In genomic region chr9:43246738-43247180, GRCm38 (mm10) we compare ENCODE assay signal across 14 mouse cellular contexts. TPM values are rescaled to one million over a fixed set of nuclear protein-coding genes. Genes with fewer than 3 reads are reported as not detected.
DNase-seq lines count a peak whose midpoint lies in the region; ATAC-seq lines count a peak whose summit lies in the region.
"Had no signal": no experiment of that assay in that cellular context is flagged by ENCODE, and none has a peak within 500 bp of the region (broad histone marks: within the 10 kb centered on the region; RNA-seq: fewer than 3 reads in every experiment).

No protein-coding gene starts in this region.

- no peak overlapping the region for H3K9ac ChIP-seq in forebrain, embryonic 12.5 days
- no peak overlapping the region for H3K9ac ChIP-seq in lung, embryonic 15.5 days

- no peak overlapping the region for H3K4me3 ChIP-seq in forebrain, embryonic 10.5 days
- H3K4me3 ChIP-seq in forebrain, embryonic 12.5 days (replicated peaks), result no peak overlapping the region
- H3K4me3 ChIP-seq in lung, embryonic 15.5 days, result no peak overlapping the region

- DNase-seq in forebrain, embryonic 10.5 days (ENCODE audit: extremely low spot score, low spot score), result no peak
- DNase-seq in lung, postnatal 14 days, result no peak
- peak; percentile 74 for DNase-seq in liver
- no peak for DNase-seq in spleen, postnatal 36 days (ENCODE audit: low spot score in 2 of 2)
- DNase-seq: cerebellum, adult 9-10 months; gastrocnemius, postnatal 36 days; thymus, postnatal 4 days had no signal

- H3K4me2 ChIP-seq in forebrain, embryonic 12.5 days, result no peak overlapping the region
- H3K4me2 ChIP-seq in lung, embryonic 15.5 days, result 0 out of 2 replicates have a peak overlapping the region, but pooled peaks have one; percentile 24

- whole genome bisulfite sequencing in forebrain, embryonic 10.5 days, result 51% methylated on average over 10 of the region's 10 CpGs
- 60% methylated on average over 10 of the region's 10 CpGs for WGBS in forebrain, embryonic 12.5 days
- WGBS in lung, embryonic 15.5 days, result 7% methylated on average over 10 of the region's 10 CpGs

- H3K27ac ChIP-seq in forebrain, embryonic 10.5 days, result 0 out of 2 replicates have a peak overlapping the region, but pooled peaks have one; percentile 40
- no peak overlapping the region for H3K27ac ChIP-seq in forebrain, embryonic 12.5 days
- no peak overlapping the region for H3K27ac ChIP-seq in lung, embryonic 15.5 days

- 0 out of 2 replicates have a peak, but pooled peaks cover 3% of the 10 kb centered on the region for H3K27me3 ChIP-seq in forebrain, embryonic 10.5 days (ENCODE audit: poor library complexity, severe bottlenecking)
- H3K27me3 ChIP-seq in forebrain, embryonic 12.5 days, result no peaks in the 10 kb centered on the region
- no peaks in the 10 kb centered on the region for H3K27me3 ChIP-seq in lung, embryonic 15.5 days
- H3K27me3 ChIP-seq: Patski had no signal

- no peak for ATAC-seq in forebrain, embryonic 12.5 days (ENCODE audit: low FRiP score)
- peak; percentile 39; the same call in 1 of the 2 replicates for ATAC-seq in lung, embryonic 15.5 days (ENCODE audit: borderline replicate concordance, extremely low read depth, low FRiP score, low TSS enrichment)
- no peak for ATAC-seq in frontal cortex, adult (ENCODE audit: low TSS enrichment)
- no peak for ATAC-seq in monocyte, adult 5-6 weeks (replicated peaks; ENCODE audit: insufficient number of reproducible peaks, low FRiP score, low TSS enrichment, poor library complexity, severe bottlenecking)
- ATAC-seq: Patski had no signal

- no peaks in the 10 kb centered on the region for H3K9me3 ChIP-seq in forebrain, embryonic 10.5 days
- H3K9me3 ChIP-seq in forebrain, embryonic 12.5 days, result no peaks in the 10 kb centered on the region
- H3K9me3 ChIP-seq in lung, embryonic 15.5 days, result no peaks in the 10 kb centered on the region

- H3K4me1 ChIP-seq in forebrain, embryonic 10.5 days, result peaks cover 30% of the 10 kb centered on the region
- H3K4me1 ChIP-seq in forebrain, embryonic 12.5 days, result peaks cover 5% of the 10 kb centered on the region; the same call in 1 of the 2 replicates
- H3K4me1 ChIP-seq in lung, embryonic 15.5 days, result peaks cover 9% of the 10 kb centered on the region

- no peaks in the 10 kb centered on the region for H3K36me3 ChIP-seq in forebrain, embryonic 10.5 days (replicated peaks)
- no peaks in the 10 kb centered on the region for H3K36me3 ChIP-seq in forebrain, embryonic 12.5 days (replicated peaks)
- H3K36me3 ChIP-seq in lung, embryonic 15.5 days, result no peaks in the 10 kb centered on the region

RNA-seq across cellular contexts. Expression of gene Oaf, which starts 7.0 kb away (rescaled TPM):
- 42.1 and 46.5 TPM in 2 replicates for polyA plus RNA-seq in forebrain, embryonic 10.5 days (2016; fragmentation: Nextera tagmentation; extraction: Ambion mirVana)
- polyA plus RNA-seq in forebrain, embryonic 12.5 days (2016; fragmentation: Nextera tagmentation; extraction: Ambion mirVana), result 21.9 and 25.6 TPM in 2 replicates
- 48.9 and 54.2 TPM in 2 replicates for polyA plus RNA-seq in lung, embryonic 15.5 days (2015; fragmentation: Nextera tagmentation; extraction: Ambion mirVana)
- 0.10 to 0.43 TPM in 2 of 3 replicates, not detected in the other for total RNA-seq in monocyte, adult 5-6 weeks (2017)

RNA-seq across cellular contexts. Expression of gene Pou2f3, which starts 36.6 kb away (rescaled TPM):
- not detected in 2 replicates for polyA plus RNA-seq in forebrain, embryonic 10.5 days (2016; fragmentation: Nextera tagmentation; extraction: Ambion mirVana)
- polyA plus RNA-seq in forebrain, embryonic 12.5 days (2016; fragmentation: Nextera tagmentation; extraction: Ambion mirVana), result not detected in 2 replicates
- 0.08 and 0.22 TPM in 2 replicates for polyA plus RNA-seq in lung, embryonic 15.5 days (2015; fragmentation: Nextera tagmentation; extraction: Ambion mirVana)
- not detected in 3 replicates for total RNA-seq in monocyte, adult 5-6 weeks (2017)
- total RNA-seq: gastrocnemius, postnatal 36 days had no signal
- polyA plus RNA-seq: forebrain, embryonic 11.5 days; spleen, adult 2 months had no signal
